Mouse (Mus musculus): ENCODE results near the gene Rab26. TPM values are rescaled to one million over a fixed set of nuclear protein-coding genes. Genes with fewer than 3 reads are reported as not detected.

Rab26 gene
- 1.8 TPM for total RNA-seq (2023)

GRCm38 (mm10) chr17:24534160-24534718 lies at the start of gene Rab26:
TSS of gene Rab26 (minus strand) at chr17:24534210.

GRCm38 (mm10) chr17:24549618-24550415 lies 15.8 kb upstream of the Rab26 start, which contains the start of gene Pkd1:
TSS of gene Pkd1 (plus strand) at chr17:24549834.

GRCm38 (mm10) chr17:24527723-24528559 lies 6.1 kb downstream of the Rab26 start, which contains the start of gene Traf7:
TSS of gene Traf7 (minus strand) at chr17:24527938.

GRCm38 (mm10) chr17:24488186-24488661 lies 45.8 kb downstream of the Rab26 start, which contains the start of gene Caskin1:
TSS of gene Caskin1 (plus strand) at chr17:24488601.

GRCm38 (mm10) chr17:24478663-24479380 lies 55.2 kb downstream of the Rab26 start, which contains the start of gene Mlst8:
TSS of gene Mlst8 (minus strand) at chr17:24479078.

Other genes starting within 250 kb of the Rab26 start
- gene Abca17, start 183.1 kb downstream of the Rab26 start, total RNA-seq (2023): 0.23 TPM
- 42.6 TPM for gene Abca3, start 182.3 kb downstream of the Rab26 start, total RNA-seq (2023)
- 191 TPM for gene Rnps1, start 119.6 kb downstream of the Rab26 start, total RNA-seq (2023)
- 13.7 TPM for gene Eci1, start 107.6 kb downstream of the Rab26 start, total RNA-seq (2023)
- 3.6 TPM for gene Dnase1l2, start 91.1 kb downstream of the Rab26 start, total RNA-seq (2023)
- 68.1 TPM for gene E4f1, start 63.9 kb downstream of the Rab26 start, total RNA-seq (2023)
- 10.9 TPM for gene Pgp, start 63.8 kb downstream of the Rab26 start, total RNA-seq (2023)
- gene Bricd5, start 60.3 kb downstream of the Rab26 start, total RNA-seq (2023): 0.59 TPM
- gene Mlst8, start 55.1 kb downstream of the Rab26 start, total RNA-seq (2023): 12.4 TPM
- gene Caskin1, start 45.6 kb downstream of the Rab26 start, total RNA-seq (2023): not detected
- 189 TPM for gene Traf7, start 6.3 kb downstream of the Rab26 start, total RNA-seq (2023)
- gene Pkd1, start 15.6 kb upstream of the Rab26 start, total RNA-seq (2023): 86.7 TPM
- 56.1 TPM for gene Tsc2, start 98.4 kb upstream of the Rab26 start, total RNA-seq (2023)
- 2.0 TPM for gene Nthl1, start 98.5 kb upstream of the Rab26 start, total RNA-seq (2023)
- gene Slc9a3r2, start 116.1 kb upstream of the Rab26 start, total RNA-seq (2023): 0.73 TPM
- gene Npw, start 124.2 kb upstream of the Rab26 start, total RNA-seq (2023): not detected
- gene Zfp598, start 135.5 kb upstream of the Rab26 start, total RNA-seq (2023): 63.8 TPM
- gene Syngr3, start 155.7 kb upstream of the Rab26 start, total RNA-seq (2023): not detected
- 14.5 TPM for gene Gfer, start 161.9 kb upstream of the Rab26 start, total RNA-seq (2023)
- 2.7 TPM for gene Noxo1, start 162.0 kb upstream of the Rab26 start, total RNA-seq (2023)
- gene Tbl3, start 173.4 kb upstream of the Rab26 start, total RNA-seq (2023): 29.7 TPM
- not detected for gene Rnf151, start 183.9 kb upstream of the Rab26 start, total RNA-seq (2023)
- gene Rps2, start 183.9 kb upstream of the Rab26 start, total RNA-seq (2023): 1,468 TPM
- 64.9 TPM for gene Ndufb10, start 190.3 kb upstream of the Rab26 start, total RNA-seq (2023)
- gene Rpl3l, start 193.6 kb upstream of the Rab26 start, total RNA-seq (2023): not detected
- 31.3 TPM for gene Msrb1, start 202.4 kb upstream of the Rab26 start, total RNA-seq (2023)
- not detected for gene Hs3st6, start 218.8 kb upstream of the Rab26 start, total RNA-seq (2023)